Mouse (Mus musculus): ENCODE results near the gene Ch25h.

DNA sequence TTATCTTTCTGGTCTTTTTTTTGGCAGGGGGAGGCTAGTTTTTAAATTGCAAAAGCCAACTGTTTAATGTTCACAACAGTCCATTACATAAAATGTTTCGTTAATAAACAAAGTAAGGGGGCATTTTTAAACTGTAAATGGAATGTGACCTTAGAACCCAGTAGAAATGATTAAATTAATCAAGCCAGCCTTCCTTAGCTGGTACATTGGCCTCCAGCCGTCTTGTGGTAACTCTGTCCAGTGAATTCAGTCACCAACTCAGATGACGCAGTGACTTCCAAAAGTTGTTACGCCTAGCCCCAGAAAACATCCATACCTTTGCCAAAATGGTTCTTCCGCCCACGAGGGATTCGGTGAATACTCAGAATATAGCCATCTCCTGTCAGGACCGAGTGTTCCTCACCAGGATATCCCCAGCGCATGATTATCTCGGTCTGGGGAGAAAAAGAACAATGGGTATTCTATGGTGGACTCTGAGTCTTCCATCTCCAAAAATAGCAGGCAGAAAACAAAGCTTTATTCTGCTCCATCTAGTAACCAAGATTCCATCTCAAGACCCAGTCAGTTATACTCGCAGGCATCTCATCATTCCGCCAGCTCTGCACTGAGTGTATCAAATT, 48.3 kb upstream of the Ch25h start:
- TF ChIP-seq CTCF (conservative IDR thresholded peaks at IDR 0.05; ENCODE audit: low read length) (no peak), NANOG (IDR thresholded peaks at IDR 0.05; ENCODE audit: borderline replicate concordance, low read length) (no peak)

Measured in E14TG2a.4 (cell line).